Mouse (Mus musculus): ENCODE measurements around the gene Prune2.

- TF ChIP-seq CTCF (IDR thresholded peaks at IDR 0.05; ENCODE audit: low read depth) (no peak), EP300 (IDR thresholded peaks at IDR 0.05; ENCODE audit: low read depth) (no peak)
These were observed 262.3 kb downstream of the Prune2 start for GRCm38 (mm10) chr19:17218195-17218594.

Data from liver, postnatal 0 days (tissue).